Mouse (Mus musculus) neural tube, embryonic 14.5 days (tissue): ENCODE measurements around the gene Stx11. TPM values are rescaled to one million over a fixed set of nuclear protein-coding genes. Genes with fewer than 3 reads are reported as not detected.

ENCODE experiments used
- polyA plus RNA-seq: library from polyadenylated mRNA; unstranded; fragments of >200 nt; fragmentation: Nextera tagmentation; extraction: Ambion mirVana; gene quantifications from 2 replicates; pipeline ENCODE4 v1.2.1, GENCODE M21; 2014

Gene Stx11
- polyA plus RNA-seq, 1 experiment from 2014 or later: 0.66 TPM

Other genes starting within 250 kb of the Stx11 start
- gene Utrn, start 94.9 kb downstream of the Stx11 start, polyA plus RNA-seq: 16.0 and 28.3 TPM in 2 replicates
- 25.5 and 28.0 TPM in 2 replicates for gene Sf3b5, start 41.0 kb upstream of the Stx11 start, polyA plus RNA-seq
- gene Plagl1, start 96.2 kb upstream of the Stx11 start, polyA plus RNA-seq: 29.0 and 38.5 TPM in 2 replicates
- not detected in 2 replicates for gene Zc2hc1b, start 213.7 kb upstream of the Stx11 start, polyA plus RNA-seq
- 27.6 and 41.4 TPM in 2 replicates for gene Ltv1, start 228.9 kb upstream of the Stx11 start, polyA plus RNA-seq